Mouse (Mus musculus): ENCODE data around the gene Gm17581.
"Not testable (repeated sequence)": the region's sequence is repeated elsewhere in the genome, so short reads cannot be mapped to it uniquely, and the experiment has no call there.

The Gm17581 gene

DNA sequence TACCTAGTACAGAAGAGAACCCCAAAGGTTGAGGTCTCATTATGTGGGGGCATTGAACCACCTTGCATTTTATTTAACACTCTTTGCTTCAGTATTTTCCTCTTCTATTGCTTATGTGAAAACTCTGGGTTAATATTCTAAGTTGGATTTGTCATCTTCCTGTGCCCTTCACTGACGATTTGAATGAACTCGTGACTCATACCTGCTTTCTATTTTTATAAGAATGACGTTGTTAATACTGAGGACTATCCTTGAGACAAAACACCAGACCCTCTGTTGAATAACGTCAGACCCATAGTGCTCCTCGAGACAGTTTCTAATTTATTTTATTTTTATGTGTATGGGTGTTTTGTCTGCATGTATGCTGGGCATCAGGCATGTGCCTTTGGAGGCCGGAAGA lies 1.3 kb upstream of the Gm17581 start:
- no peak for DNase-seq

DNA sequence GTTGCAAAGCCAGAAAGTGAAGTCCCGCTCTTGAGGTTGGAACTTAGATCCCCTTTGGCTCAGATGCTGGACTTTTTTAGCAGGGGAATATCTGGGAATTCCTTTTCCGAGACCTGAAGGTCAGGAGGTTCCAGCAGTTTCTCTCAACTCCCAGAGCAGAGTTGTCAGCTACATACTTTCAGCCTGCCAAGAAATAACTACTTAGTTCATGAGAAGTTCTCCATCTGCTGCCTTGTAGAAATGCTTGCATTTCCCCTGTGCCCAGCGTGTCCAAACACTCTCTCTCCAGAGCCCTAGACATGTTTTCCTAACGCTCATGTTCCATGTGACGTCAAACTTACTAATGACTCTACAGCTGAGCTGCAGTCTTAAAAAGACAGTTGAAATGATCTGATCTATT lies 586 bp downstream of the Gm17581 start:
- DNase-seq = no peak

DNA sequence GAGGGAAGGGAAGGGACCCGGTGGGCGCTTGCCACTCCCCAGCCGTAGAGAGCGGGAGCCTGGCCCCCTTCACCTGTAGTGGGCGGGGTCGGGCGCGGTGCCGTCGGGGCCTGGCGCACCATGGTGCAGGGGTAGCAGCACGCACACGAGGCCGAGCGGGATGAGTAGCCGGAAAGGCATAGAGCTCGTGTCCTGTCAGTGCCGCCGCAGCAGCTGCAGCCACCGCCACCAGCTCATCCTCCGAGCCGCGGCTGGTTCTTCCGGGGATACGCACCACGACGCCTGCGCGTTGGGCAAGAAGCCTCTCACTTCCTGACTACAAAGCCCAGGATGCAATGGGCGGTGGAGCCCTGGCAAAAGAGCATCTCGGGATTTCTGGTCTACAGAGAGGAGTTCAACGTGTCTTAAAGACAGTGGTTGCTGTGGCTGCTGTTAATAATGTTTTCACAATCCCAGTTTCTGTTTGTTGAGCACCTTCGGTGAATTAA lies 6.5 kb downstream of the Gm17581 start, which contains the start of gene Edem2:
Gene Edem2, minus strand, starts transcription at position 318 of the 488 bp plus-strand sequence.
- DNase-seq = peak; percentile 95

DNA sequence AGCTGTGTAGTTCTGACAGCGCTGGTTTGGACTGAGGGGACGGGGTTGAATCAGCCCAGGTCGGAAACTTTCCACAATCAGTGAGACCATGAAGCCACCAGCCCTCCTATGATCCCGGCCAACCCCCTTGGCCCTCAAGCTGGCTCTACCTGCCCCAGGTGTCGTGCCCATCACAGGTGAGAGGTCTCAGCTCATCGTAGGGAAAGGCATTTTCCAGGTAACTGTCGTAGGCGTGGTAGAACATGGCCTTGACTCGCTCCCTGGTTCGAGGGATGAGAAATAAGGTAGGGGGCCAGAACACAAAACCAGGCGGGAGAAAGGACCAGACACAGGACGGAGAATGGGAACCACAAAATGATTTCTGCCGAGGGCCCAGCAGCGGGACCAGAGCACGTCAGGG lies 6.9 kb downstream of the Gm17581 start:
- DNase-seq = no peak

DNA sequence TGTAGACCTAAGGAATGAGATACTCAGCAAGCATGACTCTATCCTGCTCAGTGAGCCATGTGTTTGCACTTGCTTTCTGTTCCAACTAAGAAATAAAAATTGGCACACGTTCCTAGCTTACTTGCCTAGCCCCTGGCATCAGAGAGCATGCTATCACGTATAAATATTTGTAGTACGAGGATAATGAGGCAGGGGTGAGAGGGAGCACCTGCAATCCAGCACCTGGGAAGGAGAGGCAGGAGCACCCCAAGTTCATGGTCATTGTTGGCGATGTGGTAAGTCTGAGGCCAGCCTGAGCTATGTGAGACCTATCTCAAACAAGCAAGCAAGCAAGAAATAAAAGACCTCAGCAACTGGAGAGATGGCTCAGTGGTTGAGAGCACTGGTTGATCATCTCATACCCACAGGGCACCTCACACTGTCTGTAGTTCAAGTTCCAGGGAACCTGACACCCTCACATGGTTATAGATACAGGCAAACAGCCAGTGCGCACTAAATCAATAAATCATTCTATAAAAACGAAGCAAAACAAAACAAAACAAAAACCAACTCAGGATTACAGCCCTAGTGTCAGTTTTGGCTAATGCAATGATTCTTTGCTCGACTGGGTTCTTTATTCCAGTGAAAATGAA lies 7.8 kb downstream of the Gm17581 start:
- DNase-seq = no peak

DNA sequence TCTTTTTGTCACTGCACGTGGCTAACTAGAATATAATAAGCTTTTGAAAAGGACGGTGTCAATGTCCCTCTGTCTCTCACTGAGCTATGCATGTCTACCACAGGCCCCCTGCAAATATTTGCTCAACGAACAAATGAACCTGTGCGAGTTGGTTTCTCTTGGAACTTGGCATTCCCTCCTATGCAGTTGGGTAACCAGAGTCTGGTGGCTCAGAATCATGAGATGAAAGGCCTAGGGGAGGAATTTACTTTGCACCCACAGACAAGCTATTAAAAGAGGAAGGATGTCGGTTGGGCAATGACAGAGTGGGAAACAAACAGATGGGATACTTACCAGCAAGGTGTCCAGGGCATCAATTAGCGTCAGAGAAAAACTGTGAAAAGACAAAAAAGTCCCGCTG lies 9.4 kb downstream of the Gm17581 start:
- no peak for DNase-seq

DNA sequence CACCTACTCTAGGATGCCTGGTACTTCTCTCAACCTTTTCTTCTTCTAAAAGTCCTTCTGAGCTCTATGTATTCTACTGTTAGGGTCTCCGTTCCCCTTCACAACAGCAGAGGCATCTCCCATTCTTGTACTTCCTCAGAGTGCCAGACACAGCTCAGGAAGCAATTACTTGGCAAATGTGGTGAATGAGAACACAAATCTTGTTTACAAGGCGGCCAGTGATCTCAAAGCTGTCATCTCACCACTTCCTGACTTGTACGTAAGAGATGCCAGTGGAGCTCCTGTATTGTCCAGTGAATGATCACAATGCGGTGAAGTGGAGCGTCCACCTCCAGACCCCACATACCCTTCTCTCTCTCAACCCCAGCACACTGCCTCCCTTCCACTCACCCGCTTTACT lies 11.1 kb downstream of the Gm17581 start:
- no peak for DNase-seq

DNA sequence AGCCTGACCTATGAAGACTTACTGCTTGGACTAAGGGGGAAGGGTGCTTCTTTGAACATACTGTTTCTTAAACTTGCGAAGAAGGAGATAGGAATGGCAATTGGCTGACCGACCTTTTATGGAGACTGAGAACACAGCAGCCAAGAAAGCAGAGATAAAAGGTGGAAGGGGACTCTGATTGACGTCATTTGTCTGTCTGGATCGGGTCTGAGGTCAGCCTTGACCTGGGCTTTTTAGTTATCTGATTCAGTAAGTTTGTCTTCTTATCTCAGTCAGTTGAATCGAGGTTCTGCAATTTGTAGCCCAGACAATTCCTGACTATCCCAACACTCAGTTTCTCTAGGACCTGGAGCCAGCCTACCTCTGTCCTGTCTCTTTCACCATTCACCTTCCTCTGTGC lies 11.6 kb downstream of the Gm17581 start:
- no peak for DNase-seq

DNA sequence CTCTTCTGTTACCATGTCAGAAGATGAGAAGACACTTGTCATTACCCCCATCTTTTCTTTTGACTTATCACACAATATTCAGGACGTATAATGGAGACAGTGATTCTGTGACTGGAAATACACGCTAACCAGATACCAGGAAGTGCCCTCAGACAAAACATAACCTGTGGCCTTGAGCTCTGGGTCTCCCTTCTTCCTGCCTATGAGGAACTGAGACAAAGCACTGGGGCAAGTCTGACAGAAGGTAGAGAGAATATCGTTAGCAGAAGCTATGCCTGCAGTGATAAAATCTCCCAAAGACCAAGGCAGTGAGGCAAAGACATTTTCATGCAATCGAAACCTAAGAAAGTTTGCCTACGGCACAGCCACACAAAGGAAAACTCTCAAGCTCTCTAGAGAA lies 15.1 kb downstream of the Gm17581 start:
- DNase-seq = no peak

DNA sequence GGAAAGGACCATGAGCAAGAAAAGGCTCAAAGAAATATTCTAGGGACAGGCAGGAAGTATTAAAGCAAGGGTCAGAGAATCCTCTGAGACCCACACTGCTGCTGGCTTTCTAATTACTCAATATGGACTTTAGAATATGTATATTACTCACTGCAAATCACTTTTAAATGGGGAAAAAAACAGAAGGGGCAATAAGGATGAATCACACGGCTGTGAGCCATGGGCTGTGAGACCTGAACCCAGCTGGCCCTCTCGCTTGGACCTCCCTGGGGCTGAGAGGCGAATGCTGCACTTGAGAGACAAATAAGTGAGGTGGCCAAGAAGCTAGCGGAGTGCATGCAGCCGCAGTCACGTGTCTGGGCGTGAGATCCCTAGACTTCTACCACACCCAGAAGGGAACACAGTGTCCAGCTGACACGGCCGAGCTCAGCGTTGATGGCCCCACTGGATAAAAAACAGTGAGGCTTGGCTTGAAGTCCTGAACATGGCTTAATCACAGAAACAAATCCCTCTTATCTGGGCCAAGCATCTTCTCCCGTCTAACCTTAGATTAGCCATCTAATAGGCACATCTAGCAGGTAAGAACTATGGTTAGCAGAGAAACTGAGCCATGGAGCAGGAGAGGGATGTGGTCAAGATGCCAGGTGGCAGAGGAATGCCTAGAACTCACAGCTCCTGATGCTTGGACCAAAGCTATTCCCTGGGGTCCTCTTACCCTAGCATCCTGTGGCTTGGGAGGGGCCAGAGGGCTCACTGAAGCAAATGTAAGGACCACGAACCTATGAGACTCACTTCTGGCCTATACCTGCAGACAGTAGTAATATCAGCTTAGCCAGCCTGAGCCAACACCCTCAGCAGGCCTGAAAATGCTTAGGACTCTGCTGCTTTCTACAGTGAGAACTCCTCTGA lies 18.3 kb downstream of the Gm17581 start:
- DNase-seq = no peak

DNA sequence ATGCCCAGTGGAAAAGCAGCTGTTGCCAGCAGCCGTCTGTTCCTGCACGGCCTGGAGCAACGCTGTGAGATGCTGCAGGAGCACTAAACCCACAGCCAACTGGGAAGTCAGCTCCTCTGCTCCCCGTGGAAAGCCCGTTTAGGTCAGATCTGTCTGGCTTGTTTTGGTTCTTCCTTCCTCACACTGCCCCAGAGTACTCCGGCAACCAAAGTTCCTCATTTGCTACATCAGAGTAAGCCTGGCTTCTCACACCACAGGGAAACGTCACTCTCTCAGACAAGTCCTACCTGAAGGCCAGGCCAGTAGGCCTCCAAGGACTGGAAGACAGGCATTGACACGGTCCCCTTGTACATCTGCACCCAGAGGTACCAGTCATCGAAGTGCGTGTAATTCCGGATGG lies 25.1 kb downstream of the Gm17581 start:
- DNase-seq = no peak

DNA sequence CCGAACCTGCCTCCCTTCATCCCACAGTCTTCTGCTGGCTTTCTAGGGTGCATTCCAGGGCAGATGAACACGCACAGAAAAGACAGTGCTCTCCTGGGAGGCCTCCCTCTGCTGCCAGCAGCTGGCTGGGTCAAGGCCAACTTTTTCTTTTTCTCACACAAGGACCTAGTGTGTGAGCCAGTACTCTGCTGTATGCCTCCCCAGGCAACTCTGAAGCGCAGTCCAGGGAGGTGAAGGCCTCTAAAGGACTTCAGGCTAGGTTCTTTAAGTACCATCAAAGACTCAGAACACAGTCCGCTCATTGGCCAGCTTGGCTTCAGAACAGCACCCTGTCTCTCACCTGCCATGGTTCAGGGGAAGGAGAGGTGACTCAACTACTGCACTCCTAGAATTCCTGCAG lies 28.4 kb downstream of the Gm17581 start:
- DNase-seq = no peak

DNA sequence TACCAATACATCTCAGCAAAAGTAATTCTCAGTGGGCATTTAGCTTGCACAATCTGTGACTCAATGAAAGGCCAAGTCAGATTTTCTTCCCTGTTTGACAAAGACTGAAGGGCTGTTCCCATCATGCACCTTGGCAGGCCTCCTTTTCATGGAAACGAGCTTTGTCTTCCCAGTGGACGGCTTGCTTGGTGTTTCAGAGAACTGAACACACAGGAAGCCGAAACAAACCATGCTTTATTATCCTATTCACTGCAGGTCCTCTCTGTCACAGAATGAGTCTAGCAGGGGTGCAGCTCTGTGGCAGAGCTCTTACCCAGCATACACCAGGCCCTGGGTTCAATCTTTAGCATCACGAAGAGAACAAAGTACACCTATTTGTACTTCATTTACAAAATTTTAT lies 32.0 kb downstream of the Gm17581 start:
- DNase-seq = peak; percentile 61

DNA sequence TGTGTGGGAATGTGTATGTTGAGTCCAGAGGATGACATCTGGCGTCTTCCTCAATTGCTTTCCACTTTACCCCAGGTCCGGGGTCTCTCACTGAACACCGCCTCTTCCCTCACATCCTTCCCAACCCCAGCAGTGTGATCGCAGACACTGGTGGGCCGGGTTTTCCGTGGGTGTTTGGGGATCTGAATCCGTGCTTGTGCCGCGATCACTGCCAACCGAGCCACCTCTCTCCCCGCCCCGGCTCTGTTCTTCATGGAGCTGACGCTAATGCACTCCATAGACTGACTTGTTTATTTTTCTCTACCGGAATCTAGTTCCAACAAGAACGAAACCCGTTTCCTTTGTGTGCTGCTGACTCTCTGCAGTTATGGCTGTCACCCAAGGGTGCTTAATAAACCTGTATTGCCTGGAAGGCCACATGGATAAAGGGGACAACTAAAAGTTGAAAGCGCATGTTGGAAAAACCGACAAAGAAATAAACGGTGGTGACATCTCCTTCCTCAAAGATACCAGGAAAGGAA lies 34.2 kb downstream of the Gm17581 start:
- no peak for DNase-seq

DNA sequence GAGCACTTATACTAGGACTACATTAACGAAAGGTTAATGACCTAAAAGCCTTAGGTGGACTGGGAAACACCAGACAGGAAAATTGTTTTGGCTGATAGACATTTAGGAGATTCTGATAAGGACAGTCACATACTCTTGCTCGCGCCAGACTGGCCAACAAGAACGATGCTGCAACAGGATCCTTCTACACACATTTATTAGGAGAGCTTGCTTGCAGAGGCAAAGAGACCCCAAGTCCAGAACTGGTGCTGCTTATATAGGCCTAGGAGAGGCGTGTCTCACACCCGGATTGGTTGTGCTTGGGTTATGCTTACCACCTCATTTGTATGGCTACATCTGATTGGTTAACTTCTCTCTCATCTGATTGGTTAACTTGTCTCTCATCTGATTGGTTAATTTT lies 37.2 kb downstream of the Gm17581 start:
- not testable (repeated sequence) for DNase-seq

DNA sequence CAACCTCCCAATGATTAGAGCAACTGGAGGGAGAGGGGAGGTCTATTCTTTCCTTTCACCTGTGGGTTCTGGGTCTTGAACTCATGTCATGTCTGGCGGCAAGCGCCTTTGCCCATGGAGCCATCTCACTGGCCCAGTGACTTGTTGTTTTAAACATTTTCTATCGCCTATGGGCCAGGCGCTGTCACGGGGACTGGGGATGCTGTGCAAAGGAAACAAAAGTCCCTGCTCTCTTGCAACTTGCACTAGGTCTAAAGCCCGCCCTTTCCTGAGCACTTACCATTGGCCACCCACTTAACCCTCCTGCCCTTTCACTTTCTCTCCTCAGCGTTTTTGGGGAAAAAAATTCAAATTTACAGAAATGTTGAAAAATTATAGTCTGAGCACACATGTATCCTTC lies 38.8 kb downstream of the Gm17581 start:
- no peak for DNase-seq

DNA sequence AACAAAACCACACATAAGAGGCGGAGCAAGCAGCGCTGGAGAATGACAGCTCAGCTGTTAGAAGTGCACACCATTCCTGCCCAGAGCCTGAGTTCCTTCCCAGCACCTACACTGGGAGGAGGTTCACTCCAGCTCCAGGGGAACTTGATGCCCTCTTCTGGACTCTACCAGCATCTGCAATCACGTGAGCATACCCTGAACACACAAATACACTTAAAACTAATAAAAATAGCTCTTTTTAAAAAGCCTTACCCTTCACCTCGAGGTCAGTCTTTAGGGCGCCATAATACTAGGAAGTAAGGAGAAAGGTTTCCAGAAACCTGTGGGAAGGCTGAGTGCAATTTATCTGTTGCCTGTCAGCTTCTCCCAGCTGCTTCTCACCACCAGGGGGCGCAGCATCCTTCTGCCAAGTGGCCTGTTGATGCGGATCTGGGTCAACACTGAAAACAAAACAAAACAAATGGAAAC lies 39.5 kb downstream of the Gm17581 start:
- DNase-seq = peak; percentile 85

DNA sequence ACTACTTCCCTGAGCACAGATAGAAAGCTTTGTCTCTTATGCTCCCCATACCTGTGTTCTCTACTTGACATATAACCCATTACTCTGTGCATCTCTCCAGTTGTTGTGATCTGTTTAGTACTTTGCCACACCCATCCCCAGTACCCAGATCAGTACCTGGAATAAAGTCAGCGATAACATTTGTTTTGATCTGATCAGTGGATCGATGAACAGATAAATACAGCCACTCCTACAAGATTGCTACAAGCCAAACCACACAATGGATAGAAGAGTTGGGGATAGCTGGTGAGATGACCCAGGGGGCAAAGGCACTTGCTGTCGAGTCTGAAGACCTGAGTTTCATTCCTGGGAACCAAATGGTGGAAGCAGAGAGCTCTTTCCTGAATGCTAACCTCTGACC lies 40.4 kb downstream of the Gm17581 start:
- no peak for DNase-seq

DNA sequence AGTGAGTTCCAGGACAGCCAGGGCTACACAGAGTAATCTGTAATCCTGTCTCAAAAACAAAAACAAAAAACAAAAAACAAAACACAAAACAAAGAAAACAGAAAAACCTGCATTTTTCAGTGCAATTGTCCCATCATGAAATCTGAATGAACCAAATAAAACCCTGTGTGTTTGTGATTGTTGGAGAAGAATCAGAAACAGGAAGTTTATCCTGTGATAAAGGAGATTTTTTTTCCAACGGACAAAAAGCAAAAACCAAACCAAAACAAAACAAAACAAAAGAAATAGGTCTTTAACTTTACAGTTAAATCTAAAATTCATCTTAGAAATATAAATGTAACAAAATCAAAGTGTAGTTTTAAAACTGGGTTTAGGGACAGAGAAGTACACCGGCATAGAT lies 41.1 kb downstream of the Gm17581 start:
- DNase-seq = no peak

DNA sequence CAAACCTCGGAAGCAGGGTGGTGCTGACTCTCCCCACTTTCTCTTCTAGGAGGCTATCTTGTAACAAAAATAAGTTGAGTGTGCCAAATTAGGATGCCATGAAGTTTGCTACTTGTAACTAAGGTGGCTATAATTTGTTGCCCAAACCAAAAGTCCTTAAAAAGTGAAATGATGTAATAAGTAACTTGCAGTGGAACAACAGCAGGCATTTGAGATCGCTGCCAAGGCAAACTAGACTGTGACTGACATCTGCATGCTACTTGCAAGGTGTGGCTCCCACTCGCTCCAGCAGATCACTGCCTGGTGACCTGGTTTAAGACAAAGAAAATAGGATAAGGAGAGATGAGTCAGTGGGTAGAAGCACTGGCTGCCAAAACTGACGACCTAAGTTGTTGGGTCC lies 42.5 kb downstream of the Gm17581 start:
- DNase-seq = no peak

DNA sequence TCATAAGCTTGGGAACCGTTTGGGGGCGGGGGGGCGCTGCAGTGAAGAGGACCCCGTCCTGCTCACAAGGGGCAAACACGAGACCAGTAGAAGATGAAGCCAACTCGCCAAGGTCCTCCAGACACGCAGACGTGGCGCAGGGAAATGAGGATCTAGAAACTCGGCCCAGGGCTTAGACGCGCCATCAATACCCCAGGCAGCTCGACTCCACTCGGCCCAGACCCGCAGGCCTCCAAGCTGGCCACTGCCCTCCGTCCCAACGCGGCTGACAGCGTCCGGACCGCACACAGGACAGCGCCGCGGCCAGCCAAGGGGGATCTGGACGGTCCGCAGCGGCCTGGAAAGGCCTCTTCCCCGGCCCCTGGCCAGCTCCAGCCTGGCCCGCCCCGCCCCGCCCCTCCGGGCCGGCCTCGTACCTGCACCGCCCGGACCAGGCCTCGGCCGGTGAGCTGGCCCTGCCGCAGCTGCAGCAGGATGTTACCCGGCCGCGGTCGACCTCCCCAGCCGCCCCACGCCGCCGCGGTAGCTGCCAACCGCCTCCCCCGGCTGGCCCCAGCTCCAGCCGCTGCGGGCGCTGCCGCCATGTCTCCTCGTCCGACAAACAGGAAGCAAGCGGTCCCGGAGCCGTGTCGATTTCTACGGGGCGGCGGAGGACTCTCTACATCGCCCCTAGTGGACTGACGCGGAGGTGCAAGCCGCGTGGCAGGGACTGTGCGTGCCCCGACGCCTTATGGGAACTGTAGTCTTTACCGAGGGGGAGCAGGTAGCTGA lies 43.8 kb downstream of the Gm17581 start, which contains the start of gene Trpc4ap:
Gene Trpc4ap, minus strand, starts transcription at position 662 of the 771 bp plus-strand sequence.
- DNase-seq = peak; percentile 95

DNA sequence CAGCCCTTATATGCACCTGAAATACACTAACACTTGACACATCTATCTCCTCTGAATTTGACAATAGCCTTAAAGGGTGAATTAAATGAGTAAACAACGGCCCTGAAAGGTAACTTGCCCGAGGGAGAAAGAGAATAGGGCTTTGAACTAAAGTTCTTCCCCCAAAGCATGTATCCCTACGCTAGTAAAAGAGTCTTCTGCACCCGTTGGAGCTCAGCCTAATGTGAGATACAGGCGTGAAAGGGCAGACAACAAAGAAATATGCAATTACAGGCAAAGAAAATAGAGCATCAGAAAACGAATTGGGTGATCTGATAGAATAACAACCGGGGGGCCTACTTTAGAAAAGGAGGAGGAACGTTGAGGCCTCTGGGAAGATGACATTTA lies 44.3 kb downstream of the Gm17581 start:
- DNase-seq = no peak

DNA sequence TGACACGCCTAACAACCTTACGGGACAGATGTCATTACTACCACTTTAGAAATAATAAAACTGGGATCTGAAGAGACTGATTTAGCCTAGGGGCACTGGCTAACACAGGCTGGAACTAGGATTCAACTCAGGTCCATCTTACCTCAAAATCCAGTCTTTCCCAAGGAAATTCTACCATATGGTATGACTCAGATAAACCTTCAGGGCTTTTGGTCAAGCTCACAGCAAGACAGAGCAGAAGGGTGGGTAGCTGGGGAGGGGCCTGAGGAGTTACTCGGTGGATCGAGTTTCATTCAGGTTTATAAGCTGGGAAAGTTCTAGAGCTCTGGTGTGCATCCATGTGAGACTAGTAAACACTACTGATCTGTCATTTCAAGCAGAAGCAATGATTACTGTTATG lies 46.5 kb downstream of the Gm17581 start:
- no peak for DNase-seq
